Mouse (Mus musculus) c-Kit-negative CD71-positive TER-119-positive erythroid progenitor cells, embryonic 14.5 days (primary cell): Measurements from ENCODE around the gene Ddx55.
A peak's percentile ranks its signal among the peaks of the same experiment; 100 is the strongest.

ENCODE experiments used
- DNase-seq: peaks from one replicate; pipeline ENCODE4 v3.0.0-alpha.2; 2013; ENCODE audit warnings: low read depth, low spot score

Gene Ddx55

GRCm38 (mm10) chr5:124552558-124553307 lies at the start of gene Ddx55:
TSS of gene Ddx55 (plus strand) at chr5:124552864.
- DNase-seq: peak; percentile 75

- DNase-seq: no peak
These were observed 48.9 kb upstream of the Ddx55 start for GRCm38 (mm10) chr5:124503742-124504141.

GRCm38 (mm10) chr5:124505235-124505634 lies 47.4 kb upstream of the Ddx55 start:
- DNase-seq: no peak

GRCm38 (mm10) chr5:124506731-124507359 lies 45.8 kb upstream of the Ddx55 start:
- no peak for DNase-seq

GRCm38 (mm10) chr5:124509200-124509599 lies 43.5 kb upstream of the Ddx55 start:
- no peak for DNase-seq

- no peak for DNase-seq
These were observed 42.9 kb upstream of the Ddx55 start for GRCm38 (mm10) chr5:124509742-124510237.

- DNase-seq: no peak
These were observed 42.1 kb upstream of the Ddx55 start for GRCm38 (mm10) chr5:124510536-124511050.

GRCm38 (mm10) chr5:124515789-124516188 lies 36.9 kb upstream of the Ddx55 start:
- DNase-seq: no peak

GRCm38 (mm10) chr5:124518648-124519047 lies 34.0 kb upstream of the Ddx55 start:
- DNase-seq: no peak

- DNase-seq: no peak
These were observed 31.1 kb upstream of the Ddx55 start for GRCm38 (mm10) chr5:124521588-124521987.

GRCm38 (mm10) chr5:124523032-124523431 lies 29.6 kb upstream of the Ddx55 start:
- no peak for DNase-seq

- DNase-seq: no peak
These were observed 27.7 kb upstream of the Ddx55 start for GRCm38 (mm10) chr5:124524943-124525342.

GRCm38 (mm10) chr5:124528351-124528750 lies 24.3 kb upstream of the Ddx55 start:
- no peak for DNase-seq

GRCm38 (mm10) chr5:124528791-124529190 lies 23.9 kb upstream of the Ddx55 start:
- DNase-seq: no peak

GRCm38 (mm10) chr5:124529191-124529651 lies 23.4 kb upstream of the Ddx55 start:
- no peak for DNase-seq

- no peak for DNase-seq
These were observed 23.0 kb upstream of the Ddx55 start for GRCm38 (mm10) chr5:124529697-124530096.

- no peak for DNase-seq
These were observed 21.7 kb upstream of the Ddx55 start, which contains the start of gene Rilpl1 for GRCm38 (mm10) chr5:124530655-124531582. TSS of gene Rilpl1 (minus strand) at chr5:124531391.

GRCm38 (mm10) chr5:124531583-124531930 lies 21.1 kb upstream of the Ddx55 start:
- no peak for DNase-seq

GRCm38 (mm10) chr5:124532451-124532850 lies 20.2 kb upstream of the Ddx55 start:
- DNase-seq: no peak

GRCm38 (mm10) chr5:124535016-124535415 lies 17.6 kb upstream of the Ddx55 start:
- no peak for DNase-seq

GRCm38 (mm10) chr5:124536776-124537175 lies 15.9 kb upstream of the Ddx55 start:
- DNase-seq: no peak
